In the genomic region with DNA sequence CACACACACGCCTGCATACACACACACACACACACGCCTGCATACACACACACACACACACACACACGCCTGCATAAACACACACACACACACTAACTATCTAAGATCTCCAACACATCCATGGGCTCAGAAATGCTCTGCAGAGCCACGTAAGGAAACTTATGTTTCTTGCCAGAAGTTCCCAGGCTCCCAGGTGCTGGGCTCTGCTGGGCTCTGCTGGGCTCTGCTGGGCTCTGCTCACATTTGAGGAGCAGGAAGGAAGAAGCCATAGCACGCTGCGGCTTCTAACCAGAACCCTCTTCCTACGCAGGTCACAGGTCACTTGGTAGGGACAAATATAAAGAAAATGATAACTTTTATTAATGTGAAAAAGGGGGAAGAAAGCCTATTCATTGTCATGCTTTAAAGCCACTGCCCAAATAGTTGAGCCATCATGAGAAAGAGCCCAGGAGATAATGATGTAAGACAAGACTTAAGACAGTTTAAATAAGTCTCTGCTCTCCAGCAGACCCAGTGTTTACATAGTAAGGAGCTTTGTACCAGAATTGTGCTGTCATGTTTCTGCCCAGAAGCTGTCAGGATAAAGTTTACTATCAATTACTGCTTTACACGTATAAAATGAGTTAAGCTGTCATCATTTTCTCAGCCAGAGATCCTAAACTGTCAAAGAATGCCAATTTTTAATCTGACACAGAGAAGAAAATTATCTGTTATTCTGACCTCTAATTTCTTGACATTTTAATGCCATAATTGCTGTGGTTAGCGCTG, we compare ENCODE assay signal across 10 mouse cellular contexts.
DNase-seq lines count a peak whose midpoint lies in the region; ATAC-seq lines count a peak whose summit lies in the region.
"Had no signal": no experiment of that assay in that cellular context is flagged by ENCODE, and none has a peak within 500 bp of the region (broad histone marks: within the 10 kb centered on the region; RNA-seq: fewer than 3 reads in every experiment).

No protein-coding gene starts in this region.

- no peaks in the 10 kb centered on the region for H3K4me1 ChIP-seq in kidney, embryonic 14.5 days (ENCODE audit: control insufficient read depth, insufficient read depth, low read length)
- peaks cover 16% of the 10 kb centered on the region for H3K4me1 ChIP-seq in limb, embryonic 10.5 days

- no peak overlapping the region for H3K27ac ChIP-seq in kidney, embryonic 14.5 days (ENCODE audit: low read depth, low read length)
- no peak overlapping the region for H3K27ac ChIP-seq in limb, embryonic 10.5 days

- peak; percentile 34 for DNase-seq in embryo, embryonic 11 days
- no peak for DNase-seq in embryo, embryonic 9.5 days (ENCODE audit: extremely low spot score)
- peak; percentile 43 to 49 for DNase-seq in kidney, postnatal 4 days
- DNase-seq in MN1 (ENCODE audit: low spot score), result peak; percentile 30
- peak; percentile 54 for DNase-seq in limb, embryonic 10.5 days (ENCODE audit: low spot score)
- no peak for DNase-seq in layer of hippocampus, postnatal 10 days (ENCODE audit: low spot score in 2 of 2)
- DNase-seq in spleen, postnatal 4 days (ENCODE audit: low spot score in 2 of 2), result no peak
- DNase-seq: liver had no signal

- H3K36me3 ChIP-seq in kidney, embryonic 14.5 days (ENCODE audit: control insufficient read depth, insufficient read depth, low read length), result no peaks in the 10 kb centered on the region
- no peaks in the 10 kb centered on the region for H3K36me3 ChIP-seq in limb, embryonic 10.5 days

- H3K4me3 ChIP-seq in kidney, embryonic 14.5 days (ENCODE audit: low read length), result no peak overlapping the region
- no peak overlapping the region for H3K4me3 ChIP-seq in limb, embryonic 10.5 days

- no peak overlapping the region for H3K4me2 ChIP-seq in kidney, embryonic 14.5 days (replicated peaks; ENCODE audit: low read depth, low read length)

- no peaks in the 10 kb centered on the region for H3K9me3 ChIP-seq in kidney, embryonic 14.5 days (ENCODE audit: control insufficient read depth, low read length)
- H3K9me3 ChIP-seq in limb, embryonic 10.5 days (replicated peaks), result no peaks in the 10 kb centered on the region

- WGBS in kidney, embryonic 14.5 days, result 62% methylated on average over 8 of the region's 9 CpGs
- WGBS in limb, embryonic 10.5 days, result 76% methylated on average over 9 of the region's 9 CpGs

- no peak for ATAC-seq in kidney, embryonic 14.5 days (ENCODE audit: low FRiP score, low TSS enrichment)
- ATAC-seq: intestine, embryonic 16.5 days had no signal

- no peaks in the 10 kb centered on the region for H3K27me3 ChIP-seq in kidney, embryonic 14.5 days (ENCODE audit: control insufficient read depth, insufficient read depth, low read length)
- H3K27me3 ChIP-seq in limb, embryonic 10.5 days (ENCODE audit: low read depth, poor library complexity, severe bottlenecking), result no peaks in the 10 kb centered on the region

- H3K9ac ChIP-seq in kidney, embryonic 14.5 days (ENCODE audit: low read depth, low read length), result no peak overlapping the region

Comparison
In these comparisons a context has a peak if more than half of its experiments do, and no peak if none do; other contexts are left out.
1. DNase-seq: peak in embryo, embryonic 11 days (single experiment), kidney, postnatal 4 days (2 of 2), MN1 (single experiment) and limb, embryonic 10.5 days (single experiment); none in embryo, embryonic 9.5 days (single experiment), layer of hippocampus, postnatal 10 days (0 of 2) and spleen, postnatal 4 days (0 of 2).